Mouse (Mus musculus) adipocyte (in vitro differentiated cells): ENCODE measurements around the gene Abt1.

Experiments
- DNase-seq: peaks from one replicate; pipeline ENCODE4 v3.0.0-alpha.2; 2016; ENCODE audit warnings: low spot score

Gene Abt1

DNA sequence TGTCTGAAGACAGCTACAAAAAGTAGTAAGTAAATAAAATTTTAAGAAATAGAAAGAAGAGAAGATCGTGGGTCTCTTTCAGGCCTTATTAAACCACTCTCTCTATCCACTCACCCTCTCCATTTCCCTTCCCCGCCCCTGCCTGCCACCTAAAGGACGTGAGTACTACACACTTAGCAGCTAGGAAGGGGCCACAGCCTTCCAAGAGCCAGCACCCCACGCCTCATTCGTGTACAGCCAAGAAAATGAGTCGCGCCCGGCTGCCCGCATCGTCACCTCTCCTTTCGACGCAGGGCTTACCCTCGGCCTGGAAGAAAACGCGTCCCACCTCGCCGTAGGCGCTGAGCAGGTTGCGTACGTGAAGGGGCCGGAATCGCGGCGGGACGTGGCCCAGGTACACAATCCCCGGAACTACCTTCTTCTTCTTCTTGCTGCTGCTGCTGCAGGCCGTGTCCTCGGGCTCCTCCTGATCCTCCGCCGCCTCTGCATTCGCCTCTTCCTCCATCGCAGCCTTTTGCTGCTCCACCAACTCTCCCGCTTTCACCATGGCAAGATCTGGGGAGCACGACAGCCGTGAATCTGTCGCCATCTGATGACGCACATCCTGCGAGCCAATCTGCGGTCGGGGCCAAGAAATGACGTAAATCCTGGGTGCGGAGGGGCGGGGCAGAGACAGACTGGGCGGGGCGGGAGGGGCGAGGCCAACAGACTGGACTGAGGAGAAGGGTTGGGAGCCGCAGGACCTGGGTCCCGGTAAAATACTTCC lies at the start of gene Abt1:
TSS of gene Abt1 (minus strand) at position 581 of the 766 bp plus-strand sequence.
- peak; percentile 97 for DNase-seq

GRCm38 (mm10) chr13:23466911-23467310 lies 43.2 kb upstream of the Abt1 start:
- peak; percentile 75 for DNase-seq

DNA sequence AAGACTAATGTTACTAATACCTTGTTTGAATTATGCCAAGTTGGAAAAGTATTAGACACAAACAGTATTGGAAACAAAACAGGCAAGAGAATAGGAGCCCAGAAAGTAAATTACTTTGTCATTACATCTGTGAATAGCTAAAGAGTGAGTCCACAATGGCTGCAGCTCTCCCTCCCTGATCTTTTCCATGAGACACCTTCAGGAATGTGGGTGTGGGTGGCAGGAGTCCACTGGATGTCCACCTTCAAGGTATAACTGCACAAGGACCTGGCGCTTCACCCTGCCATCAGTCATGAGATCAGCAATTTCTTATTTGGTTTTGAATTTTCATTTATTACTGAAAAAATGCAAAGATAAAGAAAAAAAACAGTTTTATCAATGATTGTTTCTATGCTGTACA lies 42.6 kb upstream of the Abt1 start:
- DNase-seq: no peak

- DNase-seq: no peak
These were observed 42.0 kb upstream of the Abt1 start, which contains the start of gene Btn1a1 for GRCm38 (mm10) chr13:23465600-23466109. Gene Btn1a1 (minus strand): TSS chr13:23465901.

- no peak for DNase-seq
These were observed 41.2 kb upstream of the Abt1 start for GRCm38 (mm10) chr13:23464841-23465366.

- DNase-seq: no peak
These were observed 40.6 kb upstream of the Abt1 start for GRCm38 (mm10) chr13:23464224-23464637.

- peak; percentile 39 for DNase-seq
These were observed 39.9 kb upstream of the Abt1 start for GRCm38 (mm10) chr13:23463381-23464223.

DNA sequence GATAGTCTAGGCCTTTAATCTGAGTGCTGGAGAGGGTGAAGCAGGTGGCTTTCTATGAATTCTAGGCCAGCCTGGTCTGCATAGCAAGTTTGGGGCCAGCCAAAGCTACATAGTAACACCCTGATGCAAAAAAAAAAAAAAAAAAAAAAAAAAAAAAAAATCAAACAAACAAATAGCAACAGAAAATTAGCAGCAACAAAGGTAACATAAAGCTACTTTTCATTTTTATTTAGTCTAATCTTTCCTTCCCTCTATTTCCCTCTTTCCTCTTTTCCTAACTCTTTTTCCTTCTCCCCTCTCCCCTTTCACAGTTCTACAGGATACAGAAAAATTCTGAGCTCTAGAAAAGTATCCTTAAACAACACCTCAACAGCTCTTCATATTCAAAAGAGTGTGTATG lies 39.0 kb upstream of the Abt1 start:
- DNase-seq: no peak

DNA sequence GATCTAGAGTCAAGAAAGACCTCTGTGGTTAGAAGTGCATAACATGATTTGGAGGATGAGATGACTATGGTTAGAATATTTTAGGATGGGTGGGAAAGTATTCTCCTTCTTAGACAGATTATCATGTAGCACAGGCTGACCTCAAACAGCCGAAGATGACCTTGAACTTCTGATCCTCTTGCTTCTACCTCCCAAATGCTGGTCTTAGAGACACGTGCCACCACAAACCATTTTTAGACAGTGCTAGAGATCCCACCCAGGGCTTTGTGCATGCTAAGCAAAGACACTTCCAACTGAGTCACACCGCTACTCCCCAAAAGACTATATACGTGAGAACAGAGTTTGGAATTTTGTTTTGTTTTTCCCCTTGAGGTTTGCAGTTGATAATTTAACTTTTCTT lies 38.4 kb upstream of the Abt1 start:
- no peak for DNase-seq

DNA sequence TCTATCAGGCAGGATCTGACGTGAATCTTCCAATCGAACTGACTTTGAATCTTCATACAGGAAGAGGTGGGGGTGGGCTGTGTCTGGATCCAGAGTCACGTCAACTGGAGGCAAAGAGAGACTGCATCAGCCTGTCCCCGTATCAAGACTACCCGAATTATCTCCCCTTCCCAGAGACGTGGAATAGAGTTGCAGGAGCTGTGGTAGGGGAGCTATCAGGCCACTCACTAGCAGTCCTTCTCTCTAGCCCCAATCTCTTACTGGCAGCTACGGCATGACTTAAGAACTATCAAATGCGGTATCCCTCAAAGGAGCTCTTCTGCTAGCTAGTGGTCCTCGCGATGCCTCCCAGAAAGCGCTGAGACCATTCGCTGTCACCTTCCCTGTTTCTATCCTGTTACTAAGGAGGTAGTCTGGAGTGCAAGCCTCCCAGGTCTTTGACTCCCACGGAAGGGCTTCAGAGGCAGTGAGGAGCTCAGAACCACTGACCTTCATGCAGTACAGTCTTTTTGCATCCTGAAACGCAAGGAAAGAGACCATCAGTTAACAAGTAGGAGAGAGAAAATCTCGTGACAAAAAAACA lies 35.7 kb upstream of the Abt1 start:
- no peak for DNase-seq

DNA sequence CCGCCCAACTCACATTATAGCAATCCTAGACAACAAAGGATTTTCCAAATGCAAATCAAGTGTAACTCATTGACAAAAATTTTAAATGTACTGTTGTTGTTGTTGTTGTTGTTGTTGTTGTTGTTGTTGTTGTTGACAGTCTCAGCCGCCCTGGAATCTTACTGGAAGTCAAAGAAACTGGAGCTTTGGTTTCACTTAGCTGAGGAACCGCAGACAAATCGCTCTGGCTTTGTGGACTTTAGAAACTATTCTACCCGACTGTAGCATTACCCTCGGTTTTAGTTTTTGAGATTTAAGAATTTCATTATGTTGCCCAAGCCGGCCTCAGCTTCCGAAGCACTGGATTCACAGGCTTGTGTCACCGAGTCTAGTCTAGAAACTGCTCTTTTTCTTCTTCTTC lies 30.3 kb upstream of the Abt1 start:
- no peak for DNase-seq

DNA sequence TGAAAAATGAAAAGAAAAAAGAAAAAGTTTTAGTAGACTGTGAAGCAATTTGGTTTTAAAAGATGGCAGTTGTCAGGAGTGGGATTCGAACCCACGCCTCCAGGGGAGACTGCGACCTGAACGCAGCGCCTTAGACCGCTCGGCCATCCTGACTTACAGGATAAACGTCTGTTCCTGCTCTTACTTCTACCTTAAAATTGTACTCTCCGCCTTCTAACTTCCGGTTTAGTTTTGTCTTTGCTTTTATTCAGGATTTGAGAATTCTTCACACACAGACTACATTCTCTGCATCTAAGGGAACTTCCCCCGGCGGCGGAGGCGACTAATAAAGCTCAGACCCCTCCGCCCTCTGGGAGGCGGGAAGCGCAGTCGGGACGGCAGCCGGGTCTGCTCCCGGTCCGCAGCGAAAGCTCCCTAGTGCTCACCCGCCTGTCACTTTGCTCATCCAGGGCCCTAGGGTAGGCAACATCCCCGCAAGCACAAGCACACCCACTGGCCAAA lies 29.7 kb upstream of the Abt1 start:
- peak; percentile 78 for DNase-seq

DNA sequence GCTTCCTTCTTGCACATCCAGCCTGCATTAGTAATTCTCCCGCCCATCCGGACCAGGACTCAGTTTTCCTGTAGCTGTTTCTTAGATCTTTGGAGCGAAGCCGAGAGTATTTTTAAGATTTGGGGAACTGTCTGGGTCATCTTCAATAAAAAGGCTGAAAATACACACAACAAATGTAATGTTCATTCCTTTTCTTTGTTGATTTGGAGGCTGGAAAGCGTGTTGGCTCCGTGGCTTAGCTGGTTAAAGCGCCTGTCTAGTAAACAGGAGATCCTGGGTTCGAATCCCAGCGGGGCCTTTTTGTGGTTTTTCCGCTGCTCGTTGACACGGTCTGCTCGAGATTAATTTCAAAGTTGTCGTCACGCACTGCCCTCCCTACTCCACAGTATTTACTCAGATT lies 26.7 kb upstream of the Abt1 start:
- DNase-seq: peak; percentile 85

DNA sequence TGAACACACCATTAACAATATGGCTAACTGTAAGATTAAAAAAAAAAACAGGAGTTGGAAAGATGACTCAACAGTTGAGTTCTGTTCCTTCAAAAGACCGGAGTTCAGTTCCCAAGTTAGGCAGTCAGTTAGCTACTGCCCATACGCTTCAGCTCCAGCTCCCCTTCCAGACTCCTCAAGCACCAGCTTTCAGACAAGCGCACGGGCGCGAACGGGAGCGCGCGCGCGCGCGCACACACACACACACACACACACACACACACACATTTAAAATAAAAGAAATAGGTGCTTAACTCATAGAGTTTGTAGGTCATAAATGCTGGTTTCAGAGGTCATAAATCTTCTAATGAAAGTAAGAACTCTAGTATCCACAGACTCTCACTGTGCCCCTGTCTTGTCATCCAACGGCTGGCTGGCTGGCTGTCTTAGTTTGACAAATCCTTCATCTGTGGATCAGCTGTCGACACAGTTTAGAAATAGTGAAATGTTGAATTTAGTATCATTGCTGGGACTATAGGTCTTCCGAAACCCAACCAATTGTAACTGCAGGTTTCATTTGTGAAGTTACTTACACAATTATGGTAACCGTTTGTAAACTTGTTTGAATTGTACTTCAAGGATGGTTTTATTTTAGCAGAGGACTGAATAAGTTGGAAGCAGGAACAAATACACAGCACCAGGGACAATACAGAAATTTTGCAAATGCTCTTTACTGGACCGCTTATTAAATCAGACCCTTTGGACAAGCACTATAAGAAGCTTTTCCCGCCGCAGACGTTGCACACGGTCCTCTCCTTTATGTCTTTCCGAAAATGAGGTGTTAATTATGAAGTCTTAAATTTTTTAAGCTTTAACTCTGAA lies 25.8 kb upstream of the Abt1 start:
- DNase-seq: peak; percentile 53

GRCm38 (mm10) chr13:23448758-23449157 lies 25.1 kb upstream of the Abt1 start:
- DNase-seq: no peak

DNA sequence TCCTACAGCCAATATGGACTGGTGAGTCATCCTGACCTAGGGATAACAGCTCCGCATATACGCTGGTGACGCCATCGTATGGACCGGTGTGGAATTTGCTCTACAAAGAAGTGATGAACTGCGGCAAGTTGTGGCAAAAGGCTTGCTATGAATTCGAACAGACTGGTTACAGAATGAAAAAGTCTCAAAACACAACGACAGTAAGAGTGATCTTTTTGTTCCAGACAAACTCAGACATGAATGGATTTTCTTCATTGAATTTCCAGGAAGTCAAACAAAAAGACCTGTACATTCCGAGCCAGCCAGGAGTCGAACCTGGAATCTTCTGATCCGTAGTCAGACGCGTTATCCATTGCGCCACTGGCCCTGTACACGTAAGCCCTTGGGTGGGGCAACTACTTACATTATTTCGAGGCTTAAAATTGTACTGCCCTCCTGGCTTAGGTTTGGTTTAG lies 22.9 kb upstream of the Abt1 start:
- DNase-seq: peak; percentile 83

DNA sequence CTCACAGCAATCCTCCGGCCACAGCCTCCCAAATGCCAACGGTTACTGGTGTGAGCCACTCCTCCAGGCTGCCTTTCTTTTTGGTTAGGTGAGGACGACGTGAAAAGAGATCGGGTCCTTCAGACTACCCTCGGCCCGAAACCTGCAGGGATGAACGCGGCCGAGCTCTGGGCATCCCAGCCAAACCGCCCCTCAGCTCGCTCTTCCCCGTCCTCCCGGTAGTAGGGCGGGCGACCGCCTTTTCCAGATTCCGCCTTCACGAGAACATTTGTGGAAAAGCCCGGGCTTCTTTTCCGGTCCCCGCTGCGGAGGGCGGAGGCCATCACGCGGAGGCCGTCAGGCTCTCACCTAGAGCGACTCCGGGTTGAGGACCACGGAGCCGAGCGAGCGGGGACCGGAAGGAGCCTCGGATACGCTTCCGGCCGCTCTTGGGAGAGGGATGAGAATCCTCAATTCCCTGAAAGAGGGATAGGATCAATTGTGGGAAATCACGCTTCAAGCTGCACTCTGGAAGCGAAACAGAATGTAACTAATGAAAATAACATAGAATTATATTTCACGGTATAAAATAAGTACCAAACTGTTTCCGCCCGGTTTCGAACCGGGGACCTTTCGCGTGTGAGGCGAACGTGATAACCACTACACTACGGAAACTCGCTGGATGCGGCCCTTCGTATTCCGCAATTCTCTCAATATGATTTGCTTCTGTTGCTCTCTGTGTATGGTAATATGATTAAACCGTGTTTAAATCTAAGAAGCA lies 22.1 kb upstream of the Abt1 start:
- DNase-seq: peak; percentile 88

DNA sequence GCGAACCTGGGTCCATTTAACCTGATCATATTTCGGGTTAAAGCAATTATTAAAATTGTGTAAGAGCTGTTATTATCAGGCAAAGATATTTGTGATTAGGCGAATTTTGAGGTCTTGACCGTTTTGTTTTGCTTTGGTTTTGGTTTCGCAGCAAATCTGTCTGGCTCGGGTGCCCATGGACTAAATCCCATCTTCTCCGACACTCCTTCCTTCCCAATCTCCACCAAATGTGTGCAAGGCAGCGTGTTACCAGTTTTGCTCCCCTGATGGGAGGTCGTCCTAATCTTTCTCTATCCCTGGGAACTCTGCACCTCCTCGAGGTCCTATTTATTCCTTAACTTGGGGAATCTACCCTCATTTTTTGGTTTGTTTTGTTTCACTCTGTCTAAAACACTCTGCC lies 21.5 kb upstream of the Abt1 start:
- DNase-seq: no peak

- no peak for DNase-seq
These were observed 20.8 kb upstream of the Abt1 start for GRCm38 (mm10) chr13:23444451-23444850.

- no peak for DNase-seq
These were observed 16.2 kb upstream of the Abt1 start for GRCm38 (mm10) chr13:23439901-23440300.
